Mouse (Mus musculus) lung, postnatal 0 days (tissue): ENCODE results near the gene Nfkbie. TPM values are rescaled to one million over a fixed set of nuclear protein-coding genes. Genes with fewer than 3 reads are reported as not detected.

Source experiments
- ATAC-seq: fragments of 200-750 bp; cut with Nextera tagmentation; 2 replicates; pipeline ENCODE4 v1.8.0; 2017; ENCODE audit warnings: moderate library complexity
- DNase-seq: peaks from one replicate; pipeline ENCODE4 v3.0.0-alpha.2; 2016; ENCODE audit warnings: low spot score
- H3K27ac ChIP-seq: fragments of 300-500 bp; sonication (generic); 2 replicates; pipeline ENCODE4 v1.5.1; 2014; ENCODE audit warnings: antibody characterized with exemption, mild to moderate bottlenecking, low read length, mixed read lengths
- H3K27me3 ChIP-seq: fragments of 300-500 bp; sonication (generic); replicated peaks from 2 replicates; pipeline ENCODE4 v1.6.1; 2014; ENCODE audit warnings: low read length, mixed read lengths; ENCODE audit not compliant: insufficient read depth
- H3K36me3 ChIP-seq: fragments of 300-500 bp; sonication (generic); 2 replicates; pipeline ENCODE4 v1.6.1; 2014; ENCODE audit warnings: low read length, mixed read lengths; ENCODE audit not compliant: insufficient read depth
- H3K4me1 ChIP-seq: fragments of 300-500 bp; sonication (generic); 2 replicates; pipeline ENCODE4 v1.6.1; 2014; ENCODE audit warnings: antibody characterized with exemption, low read depth, low read length, mixed read lengths; ENCODE audit not compliant: insufficient read depth
- H3K4me2 ChIP-seq: fragments of 300-500 bp; sonication (generic); replicated peaks from 2 replicates; pipeline ENCODE4 v1.6.1; 2014; ENCODE audit warnings: low read depth, mild to moderate bottlenecking, low read length, moderate library complexity, mixed read lengths
- H3K4me3 ChIP-seq: fragments of 300-500 bp; sonication (generic); 2 replicates; pipeline ENCODE4 v1.5.1; 2014; ENCODE audit warnings: low read depth, low read length
- H3K9ac ChIP-seq: fragments of 300-500 bp; sonication (generic); replicated peaks from 2 replicates; pipeline ENCODE4 v1.6.1; 2014; ENCODE audit warnings: low read depth, mild to moderate bottlenecking
- H3K9me3 ChIP-seq: fragments of 300-500 bp; sonication (generic); 2 replicates; pipeline ENCODE4 v1.6.1; 2016; ENCODE audit warnings: low read length, mixed read lengths
- CTCF ChIP-seq: IDR thresholded peaks from 2 replicates; pipeline ENCODE4 v1.5.1; 2016; ENCODE audit warnings: antibody characterized with exemption, mild to moderate bottlenecking
- EP300 ChIP-seq: IDR thresholded peaks from 2 replicates; pipeline ENCODE4 v1.6.1; 2016; ENCODE audit warnings: antibody characterized with exemption, mild to moderate bottlenecking, control low read depth
- WGBS: fragments of 180-500 bp; shearing (Covaris S2); extraction: QIAGEN DNeasy Blood & Tissue Kit; methylation state at CpG from one replicate; pipeline ENCODE4 v1.1.7; 2014; 5-methylcytosine and 5-hydroxymethylcytosine counted together
- polyA plus RNA-seq: library from polyadenylated mRNA; unstranded; fragments of >200 nt; fragmentation: Nextera tagmentation; extraction: Ambion mirVana; gene quantifications from 2 replicates; pipeline ENCODE4 v1.2.1, GENCODE M21; 2015

Nfkbie gene
- polyA plus RNA-seq, 1 experiment from 2014 or later = 2.4 TPM

DNA sequence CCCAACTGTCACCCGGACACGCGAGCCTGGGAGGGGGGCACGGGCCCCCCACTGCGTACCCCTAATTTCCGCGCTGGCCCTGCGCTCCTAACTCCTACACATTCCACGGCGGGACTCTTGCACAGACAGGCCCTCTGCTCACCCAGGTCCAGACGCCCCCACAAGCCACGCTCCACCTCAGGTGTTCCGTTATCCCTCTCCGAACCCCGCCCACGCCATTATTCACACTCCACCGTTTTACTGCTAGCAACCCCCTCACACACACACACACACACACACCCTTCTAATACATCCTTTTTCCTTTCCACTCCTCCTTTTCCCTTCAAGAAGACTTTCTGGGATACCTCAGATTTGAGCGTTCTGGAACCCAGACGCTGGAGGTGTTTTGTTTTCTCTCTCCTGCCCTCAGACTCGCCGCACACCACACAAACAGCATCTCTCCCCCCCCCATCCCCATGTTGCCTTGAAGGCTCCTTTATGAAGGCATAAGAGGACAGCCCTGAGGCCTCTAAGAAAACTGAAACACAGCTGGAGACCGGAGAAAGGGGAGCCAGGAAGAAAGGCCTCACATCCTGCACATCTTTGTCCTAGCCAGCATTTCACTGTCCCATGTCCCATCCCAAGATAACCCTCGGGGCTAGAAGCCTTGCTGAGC is 40.4 kb downstream of the Nfkbie start:
- Histone ChIP-seq H3K27ac (0 out of 2 replicates have a peak overlapping the region, but pooled peaks have one; percentile 7), H3K4me3 (peak overlapping the region; percentile 54), H3K4me2 (peak overlapping the region; percentile 97), H3K4me1 (peaks cover 53% of the 10 kb centered on the region), H3K36me3 (no peaks in the 10 kb centered on the region), H3K9ac (peak overlapping the region; percentile 42; the same call in 1 of the 2 replicates), H3K9me3 (no peaks in the 10 kb centered on the region), H3K27me3 (no peaks in the 10 kb centered on the region)
- no peak for DNase-seq
- TF ChIP-seq EP300 (no peak), CTCF (no peak)
- 12% methylated on average over 23 of the region's 23 CpGs for WGBS
- no peak for ATAC-seq

- Histone ChIP-seq H3K9me3 (no peaks in the 10 kb centered on the region), H3K4me2 (no peak overlapping the region), H3K9ac (no peak overlapping the region), H3K27me3 (no peaks in the 10 kb centered on the region), H3K4me1 (peaks cover 45% of the 10 kb centered on the region), H3K36me3 (no peaks in the 10 kb centered on the region), H3K27ac (peak overlapping the region; percentile 62; the same call in 1 of the 2 replicates), H3K4me3 (no peak overlapping the region)
- ATAC-seq = peak; percentile 61
- DNase-seq = peak; percentile 80
- TF ChIP-seq EP300 (no peak), CTCF (peak; percentile 87)
- WGBS = 30% methylated on average over 11 of the region's 11 CpGs
Observed at GRCm38 (mm10) chr17:45596631-45597396, 41.3 kb downstream of the Nfkbie start.

DNA sequence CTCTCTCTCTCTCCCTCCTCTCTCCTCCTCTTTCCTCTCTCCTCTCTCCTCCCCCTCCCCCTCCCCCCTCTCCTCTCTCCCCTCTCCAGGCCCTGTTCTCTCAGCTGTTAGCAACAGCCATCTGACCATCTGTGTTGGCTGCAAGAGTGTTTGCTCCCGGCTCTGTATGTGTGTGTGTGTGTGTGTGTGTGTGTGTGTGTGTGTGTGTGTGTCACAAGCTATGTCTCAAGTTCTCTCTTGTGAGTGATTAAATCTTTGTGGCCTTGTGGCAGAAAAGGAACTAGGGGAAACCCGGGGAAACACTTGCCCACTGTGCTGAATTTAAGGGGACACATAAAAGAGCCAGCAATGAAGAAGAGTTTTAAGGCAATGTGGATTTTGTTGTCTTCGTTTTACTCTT is 42.3 kb downstream of the Nfkbie start:
- peaks cover 38% of the 10 kb centered on the region for H3K4me1 ChIP-seq
- TF ChIP-seq EP300 = no peak
- no peak for TF ChIP-seq CTCF

GRCm38 (mm10) chr17:45598376-45598775 is 42.9 kb downstream of the Nfkbie start:
- Histone ChIP-seq H3K4me3 (no peak overlapping the region), H3K27ac (no peak overlapping the region), H3K36me3 (no peaks in the 10 kb centered on the region), H3K9ac (no peak overlapping the region), H3K27me3 (no peaks in the 10 kb centered on the region), H3K9me3 (no peaks in the 10 kb centered on the region), H3K4me1 (peaks cover 32% of the 10 kb centered on the region), H3K4me2 (no peak overlapping the region)
- no peak for DNase-seq
- ATAC-seq = no peak
- WGBS = 93% methylated on average over 2 of the region's 2 CpGs
- TF ChIP-seq CTCF (no peak), EP300 (no peak)

More for the DNA sequence above, 42.3 kb downstream of the Nfkbie start:
- 31% methylated on average over 3 of the region's 3 CpGs for WGBS
- H3K27ac ChIP-seq = no peak overlapping the region
- peak; percentile 32 for ATAC-seq
- H3K27me3 ChIP-seq = no peaks in the 10 kb centered on the region
- H3K9me3 ChIP-seq = no peaks in the 10 kb centered on the region
- H3K4me2 ChIP-seq = no peak overlapping the region
- H3K36me3 ChIP-seq = no peaks in the 10 kb centered on the region
- DNase-seq = peak; percentile 79
- no peak overlapping the region for H3K9ac ChIP-seq
- no peak overlapping the region for H3K4me3 ChIP-seq

DNA sequence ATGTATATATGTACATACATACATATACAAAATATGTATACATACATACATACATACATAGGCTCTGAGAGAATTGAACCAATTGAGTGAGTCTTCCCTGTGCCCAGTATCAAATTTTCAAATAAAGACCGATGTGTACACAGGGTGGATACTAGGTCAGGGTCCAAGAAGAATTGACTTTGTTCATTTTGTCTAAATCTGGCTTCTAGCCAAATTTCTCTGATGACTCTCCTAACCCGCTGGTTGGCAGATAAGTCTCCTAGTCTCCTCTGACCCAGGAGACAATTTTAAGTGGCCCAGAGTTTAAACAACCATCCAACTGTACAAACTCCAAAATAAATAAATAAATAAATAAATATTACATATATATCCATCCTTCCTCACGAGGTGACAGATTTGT is 43.4 kb downstream of the Nfkbie start:
- Histone ChIP-seq H3K27me3 (no peaks in the 10 kb centered on the region), H3K9me3 (no peaks in the 10 kb centered on the region), H3K36me3 (no peaks in the 10 kb centered on the region), H3K4me1 (peaks cover 27% of the 10 kb centered on the region), H3K4me2 (peak overlapping the region; percentile 63), H3K27ac (no peak overlapping the region), H3K9ac (0 out of 2 replicates have a peak overlapping the region, but pooled peaks have one; percentile 26), H3K4me3 (no peak overlapping the region)
- no peak for TF ChIP-seq EP300
- no peak for TF ChIP-seq CTCF
- WGBS = 32% methylated on average over 3 of the region's 3 CpGs
- DNase-seq (no peak), ATAC-seq (no peak)

DNA sequence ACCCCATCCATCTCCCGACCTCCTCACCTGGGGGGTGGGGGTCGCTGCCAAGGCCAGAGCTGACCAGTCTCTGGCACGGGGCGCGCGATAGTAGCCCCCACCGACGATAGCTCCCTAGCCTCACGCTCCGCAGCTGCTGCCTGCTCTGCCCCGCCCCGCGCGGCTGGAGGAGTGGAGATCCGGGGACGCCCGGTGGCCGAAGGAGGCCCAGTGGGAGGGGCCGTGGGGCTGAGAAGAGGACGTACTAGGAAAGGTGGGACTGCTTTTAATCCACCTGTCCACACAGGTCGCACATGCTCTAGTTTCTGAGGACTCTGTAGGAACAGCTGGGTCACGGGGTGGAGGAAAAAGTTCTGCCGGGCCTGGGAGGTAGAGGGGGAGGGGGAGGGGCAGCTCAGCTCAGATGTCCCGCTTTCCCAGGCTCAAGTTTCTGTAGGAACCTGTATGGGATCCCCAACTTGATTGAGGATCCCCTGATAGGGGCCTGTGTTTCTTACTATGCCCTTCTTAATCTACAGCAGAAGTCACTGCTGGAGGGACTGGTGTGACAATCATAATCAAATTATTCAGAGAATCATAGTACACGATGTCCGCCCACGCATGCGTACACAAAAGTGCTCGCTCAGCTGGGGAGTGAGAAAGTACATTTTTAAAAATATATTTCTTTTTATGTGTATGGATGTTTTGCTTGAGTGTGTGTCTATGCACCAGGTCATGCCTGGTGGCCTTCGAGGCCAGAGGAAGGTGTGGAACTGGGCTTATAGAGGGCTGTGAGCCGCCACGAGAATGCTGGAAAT is 44.1 kb downstream of the Nfkbie start, which contains the start of gene Slc29a1:
Gene Slc29a1 (minus strand): TSS at position 161 of the 797 bp plus-strand sequence.
- no peaks in the 10 kb centered on the region for H3K9me3 ChIP-seq
- DNase-seq (peak; percentile 83), ATAC-seq (peak; percentile 70)
- 20% methylated on average over 32 of the region's 32 CpGs for WGBS
- H3K36me3 ChIP-seq = no peaks in the 10 kb centered on the region
- H3K4me2 ChIP-seq = peak within 1 kb of the TSS; percentile 63
- no peak within 1 kb of the TSS for H3K27ac ChIP-seq
- TF ChIP-seq CTCF (no peak; the same call in 1 of the 2 replicates), EP300 (no peak)
- H3K9ac ChIP-seq = 0 out of 2 replicates have a peak within 1 kb of the TSS, but pooled peaks have one; percentile 26
- H3K4me1 ChIP-seq = peaks cover 21% of the 10 kb centered on the region
- no peaks in the 10 kb centered on the region for H3K27me3 ChIP-seq
- peak within 1 kb of the TSS; percentile 28 for H3K4me3 ChIP-seq
